Mouse (Mus musculus): ENCODE measurements around the gene Gm7137.
A peak's percentile ranks its signal among the peaks of the same experiment; 100 is the strongest.
"Not testable (repeated sequence)": the region's sequence is repeated elsewhere in the genome, so short reads cannot be mapped to it uniquely, and the experiment has no call there.

The Gm7137 gene

GRCm38 (mm10) chr10:77787876-77788275 lies at the start of gene Gm7137:
TSS of gene Gm7137 (minus strand) at chr10:77788200.
- not testable (repeated sequence) for DNase-seq (ENCODE audit: low read depth, low spot score)

GRCm38 (mm10) chr10:77835647-77836046 lies 47.6 kb upstream of the Gm7137 start, which contains the start of gene Krtap10-10:
TSS of gene Krtap10-10 (plus strand) at chr10:77835947.
- DNase-seq (ENCODE audit: low read depth, low spot score): no peak

- no peak for DNase-seq (ENCODE audit: low read depth, low spot score)
Observed at GRCm38 (mm10) chr10:77826951-77827350, 39.0 kb upstream of the Gm7137 start, which contains the start of gene Krtap10-4. TSS of gene Krtap10-4 (minus strand) at chr10:77827095.

GRCm38 (mm10) chr10:77819203-77819602 lies 31.2 kb upstream of the Gm7137 start:
- no peak for DNase-seq (ENCODE audit: low read depth, low spot score)

- DNase-seq (ENCODE audit: low read depth, low spot score): no peak
Observed at GRCm38 (mm10) chr10:77818523-77818922, 30.5 kb upstream of the Gm7137 start.

- DNase-seq (ENCODE audit: low read depth, low spot score): peak; percentile 24
Observed at GRCm38 (mm10) chr10:77815514-77815913, 27.5 kb upstream of the Gm7137 start.

- no peak for DNase-seq (ENCODE audit: low read depth, low spot score)
Observed at GRCm38 (mm10) chr10:77814382-77814781, 26.4 kb upstream of the Gm7137 start, which contains the start of gene Gm2696. TSS of gene Gm2696 (plus strand) at chr10:77814682.

GRCm38 (mm10) chr10:77811743-77812142 lies 23.7 kb upstream of the Gm7137 start, which contains the start of gene Gm9507:
TSS of gene Gm9507 (minus strand) at chr10:77811843.
- DNase-seq (ENCODE audit: low read depth, low spot score): no peak

- no peak for DNase-seq (ENCODE audit: low read depth, low spot score)
Observed at GRCm38 (mm10) chr10:77804095-77804494, 16.1 kb upstream of the Gm7137 start.

- DNase-seq (ENCODE audit: low read depth, low spot score): no peak
Observed at GRCm38 (mm10) chr10:77798921-77799508, 11.0 kb upstream of the Gm7137 start, which contains the start of gene Gm19668. TSS of gene Gm19668 (minus strand) at chr10:77799133.

GRCm38 (mm10) chr10:77798164-77798920 lies 10.3 kb upstream of the Gm7137 start:
- not testable (repeated sequence) for DNase-seq (ENCODE audit: low read depth, low spot score)

- DNase-seq (ENCODE audit: low read depth, low spot score): no peak
Observed at GRCm38 (mm10) chr10:77797677-77798076, 9.7 kb upstream of the Gm7137 start.

- no peak for DNase-seq (ENCODE audit: low read depth, low spot score)
Observed at GRCm38 (mm10) chr10:77794976-77795375, 7.0 kb upstream of the Gm7137 start, which contains the start of gene Gm9639. TSS of gene Gm9639 (minus strand) at chr10:77795076.

- DNase-seq (ENCODE audit: low read depth, low spot score): no peak
Observed at GRCm38 (mm10) chr10:77788621-77789020, 621 bp upstream of the Gm7137 start.

GRCm38 (mm10) chr10:77783396-77783795 lies 4.6 kb downstream of the Gm7137 start:
- not testable (repeated sequence) for DNase-seq (ENCODE audit: low read depth, low spot score)

GRCm38 (mm10) chr10:77782442-77782841 lies 5.6 kb downstream of the Gm7137 start, which contains the start of gene Gm3250:
TSS of gene Gm3250 (minus strand) at chr10:77782542.
- not testable (repeated sequence) for DNase-seq (ENCODE audit: low read depth, low spot score)

- DNase-seq (ENCODE audit: low read depth, low spot score): not testable (repeated sequence)
Observed at GRCm38 (mm10) chr10:77776844-77777243, 11.2 kb downstream of the Gm7137 start, which contains the start of gene Gm7138. TSS of gene Gm7138 (minus strand) at chr10:77776944.

GRCm38 (mm10) chr10:77772142-77772541 lies 15.9 kb downstream of the Gm7137 start:
- DNase-seq (ENCODE audit: low read depth, low spot score): not testable (repeated sequence)

- not testable (repeated sequence) for DNase-seq (ENCODE audit: low read depth, low spot score)
Observed at GRCm38 (mm10) chr10:77771225-77771624, 16.8 kb downstream of the Gm7137 start, which contains the start of gene Gm3238. TSS of gene Gm3238 (minus strand) at chr10:77771325.

- no peak for DNase-seq (ENCODE audit: low read depth, low spot score)
Observed at GRCm38 (mm10) chr10:77769727-77770126, 18.3 kb downstream of the Gm7137 start.

- DNase-seq (ENCODE audit: low read depth, low spot score): not testable (repeated sequence)
Observed at GRCm38 (mm10) chr10:77759582-77759981, 28.4 kb downstream of the Gm7137 start, which contains the start of gene Gm3233. TSS of gene Gm3233 (minus strand) at chr10:77759682.

GRCm38 (mm10) chr10:77753448-77753847 lies 34.6 kb downstream of the Gm7137 start:
- no peak for DNase-seq (ENCODE audit: low read depth, low spot score)
